Mouse (Mus musculus) T-helper 2 cell (primary cell): ENCODE results near the gene Sp1.

Experiments used
- in situ Hi-C: fragments of 300-600 bp; cut with MboI, MseI; formaldehyde crosslinking; loops from one replicate; pipeline ENCODE4 v1.15.1; 2025; ENCODE audit warnings: high pct_unique_total_duplicates

Gene Sp1

DNA sequence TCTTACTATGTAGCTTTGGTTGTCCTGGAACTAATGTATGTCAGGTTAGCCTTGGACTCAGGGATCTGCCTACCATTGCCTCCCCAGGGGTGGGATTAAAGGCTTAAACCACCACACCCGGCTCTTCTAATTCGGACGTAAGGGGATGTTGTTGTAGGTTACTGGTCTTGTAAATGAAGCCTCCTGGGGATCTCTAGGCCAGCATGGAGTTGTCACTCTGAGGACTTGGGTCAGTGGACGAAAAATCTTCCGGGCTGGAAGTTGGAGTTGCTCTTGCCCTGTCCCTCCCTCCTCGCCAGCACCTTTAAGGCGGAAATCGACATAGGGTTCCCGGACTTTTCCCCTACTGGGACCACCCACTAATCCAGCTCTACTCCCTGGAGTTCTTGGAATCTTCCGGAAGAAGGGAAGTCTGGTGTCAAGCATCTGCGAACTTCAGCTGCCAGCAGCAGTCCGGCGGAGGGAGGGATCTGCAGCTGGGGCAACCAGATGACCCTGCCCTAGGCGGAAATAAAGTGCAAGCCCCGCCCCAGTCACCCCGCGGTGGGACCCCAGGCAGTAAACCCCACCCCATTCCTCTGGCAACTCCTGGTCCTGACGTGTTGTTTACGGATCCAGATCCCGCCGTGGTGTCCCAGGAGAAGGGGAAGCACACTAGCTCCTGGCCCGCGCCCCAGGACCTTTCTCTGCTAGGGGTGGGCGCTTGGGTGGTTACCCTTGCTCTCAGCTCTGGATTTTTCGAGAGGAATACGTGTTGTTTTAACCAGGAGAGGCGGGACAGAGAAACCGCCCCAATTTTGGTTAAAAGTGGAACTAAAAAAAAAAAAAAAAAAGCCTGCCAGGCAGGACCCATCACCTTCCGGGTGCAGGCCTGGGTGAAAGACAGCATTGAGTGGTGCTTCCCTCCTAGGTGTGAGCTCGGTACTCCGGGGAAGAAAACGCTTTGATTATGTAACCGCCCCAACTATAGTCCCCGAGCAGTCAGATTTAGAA is 6.4 kb upstream of the Sp1 start:
- in situ Hi-C loops, result no loop called here

DNA sequence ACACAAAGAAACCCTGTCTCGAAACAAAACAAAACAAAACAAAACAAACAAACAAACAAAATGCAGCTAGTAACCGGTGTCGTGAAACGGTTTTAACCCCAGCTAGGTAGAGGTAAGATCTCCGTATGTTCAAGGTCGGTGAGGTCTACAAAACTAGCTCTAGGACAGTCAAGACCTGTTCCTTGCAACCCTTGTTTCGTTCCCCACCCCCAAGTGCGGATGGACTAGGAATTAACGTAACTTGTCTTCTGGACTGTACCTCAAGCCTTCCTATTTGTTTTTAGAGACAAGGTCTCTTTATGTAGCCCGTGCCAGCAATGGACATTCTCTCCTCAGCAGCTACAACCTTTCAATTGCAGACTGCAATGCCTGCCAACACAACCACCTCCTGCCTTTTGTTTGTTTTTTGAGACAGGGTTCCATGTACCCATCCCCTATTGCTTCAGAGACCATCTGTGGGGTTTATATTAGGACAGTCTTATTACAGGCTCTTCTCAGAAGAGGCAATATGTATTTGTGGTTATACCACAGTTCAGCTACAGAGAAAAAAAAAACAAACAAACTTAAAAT is 5.4 kb upstream of the Sp1 start:
- in situ Hi-C loops, result no loop called here

DNA sequence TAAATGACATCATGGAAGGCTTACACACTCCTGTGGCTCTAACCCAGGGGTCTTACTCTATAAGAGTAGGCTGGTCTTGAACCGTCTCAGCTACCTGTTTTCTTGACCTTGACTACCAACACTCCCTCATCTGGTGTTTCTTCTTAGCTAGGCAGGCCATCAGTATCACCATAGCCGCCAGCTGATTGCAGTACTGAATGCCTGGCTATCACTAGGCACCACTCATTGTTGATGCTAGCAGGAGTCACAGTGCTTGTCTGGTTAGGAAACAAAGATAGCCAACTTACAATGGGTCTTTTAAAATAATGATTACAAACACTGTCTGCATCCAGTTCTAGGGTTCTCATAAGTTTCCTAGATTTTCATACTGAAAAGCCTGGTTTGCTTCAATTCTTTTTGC is 4.7 kb upstream of the Sp1 start:
- in situ Hi-C loops, result no loop called here

DNA sequence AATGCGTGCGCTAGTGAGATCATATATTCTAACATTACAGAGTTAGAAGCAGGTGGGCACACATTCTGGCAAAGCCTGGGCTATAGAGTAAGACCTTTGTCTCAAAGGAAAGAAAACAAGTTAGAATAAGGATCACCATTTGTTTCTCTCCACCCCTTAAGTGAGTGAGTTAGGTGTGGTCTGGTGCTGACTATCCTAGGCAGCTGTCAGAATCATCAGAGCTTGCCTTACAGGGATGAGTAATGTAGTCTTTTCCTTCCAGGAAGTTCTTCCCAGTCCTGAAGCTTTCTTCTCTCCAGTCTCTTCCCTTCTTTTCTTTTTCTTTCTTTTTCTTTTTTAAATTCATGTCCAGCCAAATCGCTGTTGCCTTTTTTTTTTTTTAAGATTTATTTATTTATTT is 3.7 kb upstream of the Sp1 start:
- in situ Hi-C loops, result no loop called here

DNA sequence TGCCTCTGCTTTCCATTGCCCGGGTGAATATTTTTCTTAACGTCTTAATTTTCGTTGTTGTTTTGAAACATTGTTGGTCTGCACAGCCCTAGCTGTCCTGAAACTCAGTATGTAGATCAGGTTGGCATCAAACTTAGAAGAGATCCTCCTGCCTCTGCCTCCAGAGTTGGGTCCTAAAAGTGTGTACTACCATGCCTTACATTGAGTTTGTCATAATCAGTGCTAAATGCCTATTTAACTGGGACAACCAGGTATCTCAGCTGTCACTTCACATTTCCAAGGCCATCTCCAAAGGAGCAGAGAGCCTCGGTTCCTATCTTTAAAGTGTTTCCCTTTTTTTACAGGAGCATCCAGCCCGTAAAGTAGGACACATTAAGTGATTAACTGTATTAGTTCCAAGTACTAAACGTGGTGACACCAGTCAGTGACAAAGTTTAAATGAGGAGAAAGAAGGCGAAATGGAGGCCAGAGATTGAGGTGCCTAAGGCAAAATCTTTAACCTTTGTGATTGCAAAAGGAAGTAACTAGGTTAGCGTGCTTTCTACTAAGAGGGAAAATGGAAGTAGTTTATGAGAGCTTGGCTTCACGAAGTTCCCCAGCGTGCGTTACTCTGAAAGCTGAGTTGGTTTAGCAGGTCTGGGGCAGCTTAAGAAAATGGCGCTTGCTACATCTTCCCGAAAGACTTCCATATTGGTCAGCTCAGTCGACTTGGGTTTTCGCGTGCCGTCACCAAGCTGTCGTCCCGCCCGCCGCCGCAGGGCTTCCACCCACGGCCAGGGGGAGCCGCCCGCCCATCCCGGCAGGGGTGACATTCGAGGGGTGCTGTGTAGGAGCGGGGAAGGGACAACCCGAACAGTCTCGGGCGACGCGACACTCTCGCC is 1.1 kb upstream of the Sp1 start:
- in situ Hi-C loops, result no loop called here

DNA sequence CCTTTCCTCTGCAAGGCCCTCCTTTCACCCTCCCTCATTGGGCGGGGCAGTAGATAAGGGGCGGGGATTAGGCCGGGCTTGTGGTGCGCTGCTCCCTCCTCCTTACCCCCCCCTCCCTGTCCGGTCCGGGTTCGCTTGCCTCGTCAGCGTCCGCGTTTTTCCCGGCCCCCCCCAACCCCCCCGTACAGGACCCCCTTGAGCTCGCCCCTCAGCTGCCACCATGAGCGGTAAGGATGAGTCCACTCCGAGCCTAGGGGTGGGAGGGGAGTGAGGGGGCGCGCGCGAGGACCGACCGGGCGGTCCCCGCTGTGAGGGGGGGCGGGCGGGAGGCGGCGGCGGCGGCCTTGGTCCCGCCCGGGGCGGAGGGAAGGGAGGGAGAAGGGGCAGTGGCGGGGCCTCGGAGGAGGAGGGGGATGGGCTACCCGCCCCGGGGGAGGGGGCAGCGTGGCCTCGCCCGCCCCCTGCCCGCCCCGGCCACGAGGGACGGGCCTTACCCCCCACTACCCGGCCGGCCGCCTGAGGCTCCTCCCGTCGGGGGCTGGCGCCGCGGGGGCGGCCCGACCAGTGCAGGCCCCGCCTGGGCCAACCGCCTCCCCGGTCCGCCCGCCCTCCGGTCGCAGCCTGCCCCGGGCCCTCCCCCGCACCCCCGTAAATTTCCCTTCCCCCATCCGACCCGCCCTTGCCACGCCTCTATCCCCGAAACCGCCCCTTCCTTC is 411 bp downstream of the Sp1 start:
- in situ Hi-C loops, result no loop called here

DNA sequence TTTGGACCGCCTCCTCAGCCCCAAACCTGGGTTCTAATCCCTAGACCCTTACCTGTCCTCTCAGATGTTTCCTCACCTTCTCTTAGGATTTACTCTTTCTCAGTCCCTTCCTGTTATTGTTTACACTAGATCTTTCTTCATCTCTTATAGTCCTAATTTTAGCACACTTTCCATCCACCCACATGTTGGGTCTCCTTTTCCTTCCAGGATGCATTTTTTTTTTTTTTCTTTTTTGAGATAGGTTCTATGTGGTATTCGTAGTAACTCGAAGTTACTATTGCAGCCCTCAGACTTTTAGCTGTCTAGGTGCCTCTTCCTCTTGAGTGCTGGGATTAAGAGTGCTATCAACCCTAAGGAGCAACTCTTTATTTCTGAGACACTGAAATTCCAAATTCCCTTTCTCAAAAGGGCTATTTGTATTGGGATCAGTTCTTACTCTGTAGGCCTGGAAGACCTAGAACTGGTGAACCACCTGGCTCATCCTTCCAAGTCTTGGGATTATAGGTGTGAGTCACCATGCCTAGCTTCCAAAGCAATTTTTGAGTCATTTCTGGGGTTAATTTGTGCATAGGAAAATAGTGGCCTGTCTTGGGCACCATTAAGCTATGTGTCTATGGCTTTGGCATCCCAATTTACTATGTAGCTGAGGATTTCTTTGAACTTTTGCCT is 1.1 kb downstream of the Sp1 start:
- in situ Hi-C loops, result no loop called here

DNA sequence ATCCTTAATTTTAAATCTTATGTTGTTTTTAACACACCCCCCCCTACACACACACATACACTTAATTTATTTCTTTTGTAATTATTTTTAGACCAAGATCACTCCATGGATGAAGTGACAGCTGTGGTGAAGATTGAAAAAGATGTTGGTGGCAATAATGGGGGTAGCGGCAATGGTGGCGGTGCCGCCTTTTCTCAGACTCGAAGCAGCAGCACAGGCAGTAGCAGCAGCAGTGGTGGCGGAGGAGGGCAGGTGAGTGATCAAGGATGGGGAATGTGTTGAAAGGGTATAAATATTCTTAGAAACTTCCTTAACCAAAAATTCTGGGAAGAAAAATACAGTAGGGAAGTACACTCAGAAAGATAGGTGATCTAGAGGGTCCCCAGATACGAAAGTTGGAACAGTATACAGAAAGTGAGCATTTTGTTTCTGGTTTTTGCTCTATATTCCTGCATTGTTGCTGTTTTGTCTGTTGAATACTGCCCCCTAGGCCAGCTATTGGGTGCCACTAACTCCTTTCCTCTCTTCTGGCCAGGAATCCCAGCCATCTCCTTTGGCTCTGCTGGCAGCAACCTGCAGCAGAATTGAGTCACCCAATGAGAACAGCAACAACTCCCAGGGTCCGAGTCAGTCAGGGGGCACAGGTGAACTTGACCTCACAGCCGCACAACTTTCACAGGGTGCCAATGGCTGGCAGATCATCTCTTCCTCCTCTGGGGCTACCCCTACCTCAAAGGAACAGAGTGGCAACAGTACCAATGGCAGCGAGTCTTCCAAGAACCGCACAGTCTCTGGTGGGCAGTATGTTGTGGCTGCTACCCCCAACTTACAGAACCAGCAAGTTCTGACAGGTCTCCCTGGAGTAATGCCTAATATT is 2.0 kb downstream of the Sp1 start:
- in situ Hi-C loops, result no loop called here

DNA sequence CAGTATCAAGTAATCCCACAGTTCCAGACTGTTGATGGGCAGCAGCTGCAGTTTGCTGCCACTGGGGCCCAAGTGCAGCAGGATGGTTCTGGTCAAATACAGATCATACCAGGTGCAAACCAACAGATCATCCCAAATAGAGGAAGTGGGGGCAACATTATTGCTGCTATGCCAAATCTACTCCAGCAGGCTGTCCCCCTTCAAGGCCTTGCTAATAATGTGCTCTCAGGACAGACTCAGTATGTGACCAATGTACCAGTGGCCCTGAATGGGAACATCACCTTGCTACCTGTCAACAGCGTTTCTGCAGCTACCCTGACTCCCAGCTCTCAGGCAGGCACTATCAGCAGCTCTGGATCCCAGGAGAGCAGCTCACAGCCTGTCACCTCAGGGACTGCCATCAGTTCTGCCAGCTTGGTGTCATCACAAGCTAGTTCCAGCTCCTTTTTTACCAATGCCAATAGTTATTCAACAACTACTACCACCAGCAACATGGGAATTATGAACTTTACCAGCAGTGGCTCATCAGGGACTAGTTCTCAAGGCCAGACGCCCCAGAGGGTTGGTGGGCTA is 2.7 kb downstream of the Sp1 start:
- in situ Hi-C loops, result no loop called here

DNA sequence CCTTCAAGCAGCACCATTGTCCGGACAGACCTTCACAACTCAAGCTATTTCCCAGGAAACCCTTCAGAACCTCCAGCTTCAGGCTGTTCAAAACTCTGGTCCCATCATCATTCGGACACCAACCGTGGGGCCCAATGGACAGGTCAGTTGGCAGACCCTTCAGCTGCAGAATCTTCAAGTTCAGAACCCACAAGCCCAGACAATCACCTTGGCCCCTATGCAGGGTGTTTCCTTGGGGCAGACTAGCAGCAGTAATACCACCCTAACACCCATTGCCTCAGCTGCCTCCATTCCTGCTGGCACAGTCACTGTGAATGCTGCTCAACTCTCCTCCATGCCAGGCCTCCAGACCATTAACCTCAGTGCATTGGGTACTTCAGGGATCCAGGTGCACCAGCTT is 3.3 kb downstream of the Sp1 start:
- in situ Hi-C loops, result no loop called here

DNA sequence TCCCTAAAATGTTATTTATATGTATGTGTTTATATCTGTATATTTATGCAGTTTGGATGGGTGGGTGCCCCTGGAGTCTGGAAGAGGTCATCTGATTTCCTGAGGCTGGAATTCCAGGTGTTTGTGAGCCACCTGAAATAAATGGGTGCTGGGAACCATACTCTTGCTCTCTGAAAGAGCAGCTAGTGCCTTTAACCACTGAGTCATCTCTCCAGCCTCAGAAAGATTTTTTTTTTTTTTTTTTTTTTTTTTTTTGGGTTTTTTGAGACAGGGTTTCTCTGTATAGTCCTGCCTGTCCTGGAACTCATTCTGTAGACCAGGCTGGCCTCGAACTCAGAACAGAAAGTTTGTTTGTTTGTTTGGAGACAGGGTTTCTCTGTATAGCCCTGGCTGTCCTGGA is 5.1 kb downstream of the Sp1 start:
- in situ Hi-C loops, result no loop called here

DNA sequence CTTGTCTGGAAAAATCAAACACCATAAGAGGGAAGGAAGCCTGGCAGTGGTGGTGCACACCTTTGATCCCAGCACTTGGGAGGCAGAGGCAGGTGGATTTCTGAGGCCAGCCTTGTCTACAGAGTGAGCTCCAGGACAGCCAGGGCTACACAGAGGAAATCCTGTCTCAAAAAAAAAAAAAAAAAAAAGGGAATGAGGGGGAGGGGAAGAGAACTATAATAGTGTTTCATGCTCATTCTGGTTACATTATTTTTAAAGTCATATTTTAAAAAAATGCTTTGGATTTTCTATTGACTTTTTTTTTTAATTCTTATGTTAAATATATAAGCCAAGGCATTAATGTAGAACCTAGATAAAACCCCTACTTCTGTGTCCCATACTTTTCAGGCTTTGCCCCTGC is 7.7 kb downstream of the Sp1 start:
- in situ Hi-C loops, result no loop called here

DNA sequence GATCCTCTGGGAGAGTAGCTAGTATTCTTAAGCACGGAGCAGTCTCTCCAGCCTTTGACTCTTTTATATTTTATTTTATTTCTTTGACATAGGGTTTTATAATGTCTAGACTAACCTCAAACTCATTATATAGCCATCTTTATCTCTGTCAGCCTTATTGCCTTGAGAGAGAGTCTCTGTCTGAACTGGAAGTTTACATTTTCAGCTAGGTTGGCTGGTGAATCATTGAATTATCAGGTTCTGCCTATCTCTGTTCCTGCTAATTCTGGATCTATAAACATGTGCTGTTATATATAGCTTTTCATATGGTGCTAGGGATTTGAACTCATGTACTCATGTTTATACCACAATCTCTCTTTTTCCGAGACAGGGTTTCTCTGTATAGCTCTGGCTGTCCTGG is 11.6 kb downstream of the Sp1 start:
- in situ Hi-C loops, result no loop called here

DNA sequence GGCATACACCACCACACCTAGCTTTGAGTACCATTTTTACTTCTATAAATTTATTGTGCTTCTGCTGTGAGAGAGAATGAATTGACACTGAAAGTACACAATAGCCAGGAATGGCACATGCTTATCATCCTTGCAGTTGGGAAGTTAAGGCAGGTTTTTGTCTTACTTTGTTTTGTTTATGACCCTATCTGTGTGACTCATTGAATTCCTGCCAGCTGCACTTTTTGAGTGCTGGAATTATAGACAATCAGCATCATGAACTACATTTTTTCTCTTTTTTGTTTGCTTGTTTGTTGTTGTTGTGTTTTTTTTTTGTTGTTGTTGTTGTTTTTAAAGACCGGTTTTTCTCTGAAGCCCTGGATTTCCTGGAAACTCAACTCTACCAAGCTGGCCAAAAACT is 15.0 kb downstream of the Sp1 start:
- in situ Hi-C loops, result loop anchor here (10.0 kb wide), 1 partner anchor 64 kb away; no protein-coding TSS in a partner anchor

DNA sequence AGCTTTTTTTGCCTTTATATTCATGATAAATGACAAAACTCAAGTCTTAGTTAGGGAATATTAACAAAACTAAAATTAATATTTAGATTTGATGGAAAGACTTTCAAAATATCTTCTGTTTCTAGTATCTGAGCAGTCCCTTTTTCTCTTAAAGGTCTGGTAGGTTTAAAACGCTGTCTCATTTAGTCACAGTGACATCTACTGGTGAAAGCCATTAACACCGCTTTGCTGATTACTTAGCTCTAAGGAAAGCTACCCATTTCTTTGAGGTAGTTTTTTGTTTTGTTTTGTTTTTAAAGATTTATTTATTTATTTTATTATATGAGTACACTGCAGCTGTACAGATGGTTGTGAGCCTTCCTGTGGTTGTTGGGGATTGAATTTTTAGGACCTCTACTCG is 15.5 kb downstream of the Sp1 start:
- in situ Hi-C loops, result loop anchor here (10.0 kb wide), 1 partner anchor 63 kb away; no protein-coding TSS in a partner anchor

DNA sequence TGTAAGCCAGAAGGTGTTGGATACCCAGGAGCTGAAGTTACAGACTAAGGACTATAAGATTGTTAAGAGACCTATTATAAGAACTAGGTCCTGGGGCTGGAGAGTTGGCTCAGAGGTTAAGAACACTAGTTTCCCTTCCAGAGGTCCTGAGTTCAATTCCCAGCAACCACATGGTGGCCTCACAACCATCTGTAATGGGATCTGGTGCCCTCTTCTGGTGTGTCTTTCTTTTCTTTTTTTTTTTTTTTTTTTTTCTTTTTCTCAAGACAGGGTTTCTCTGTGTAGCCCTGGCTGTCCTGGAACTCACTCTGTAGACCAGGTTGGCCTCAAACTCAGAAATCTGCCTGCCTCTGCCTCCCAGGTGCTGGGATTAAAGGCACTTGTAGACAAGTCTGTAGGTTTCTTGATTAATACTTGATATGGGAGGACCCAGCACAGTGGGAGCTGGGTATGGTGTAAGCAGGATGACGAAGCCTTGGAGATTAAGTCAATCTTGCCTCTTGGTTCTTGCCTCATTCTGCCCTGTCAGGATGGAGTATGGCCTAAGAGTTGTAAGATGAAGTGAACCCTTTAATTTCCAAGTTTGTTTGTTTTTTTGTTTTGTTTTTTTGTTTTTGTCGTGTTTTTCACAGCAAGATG is 17.8 kb downstream of the Sp1 start:
- in situ Hi-C loops, result loop anchor here (10.0 kb wide), 1 partner anchor 61 kb away; no protein-coding TSS in a partner anchor

DNA sequence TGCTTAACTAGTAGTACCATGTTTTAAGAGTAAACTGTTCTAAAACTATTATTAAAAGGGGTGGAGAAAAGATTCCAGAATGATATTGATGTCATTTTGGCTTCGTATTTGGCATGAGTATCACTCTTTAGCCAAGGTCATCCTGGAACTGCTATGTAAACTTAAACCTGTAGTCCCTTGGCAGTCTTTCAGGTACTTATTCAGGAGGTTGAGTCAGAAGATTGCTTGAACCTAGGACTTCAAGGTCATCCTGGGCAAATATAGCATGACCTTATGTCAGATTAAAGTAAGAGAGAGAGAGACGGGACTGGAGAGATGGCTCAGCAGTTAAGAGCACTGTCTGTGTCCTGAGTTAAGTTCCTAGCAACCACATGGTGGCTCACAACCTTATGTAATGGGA is 18.7 kb downstream of the Sp1 start:
- in situ Hi-C loops, result loop anchor here (10.0 kb wide), 1 partner anchor 60 kb away; no protein-coding TSS in a partner anchor

DNA sequence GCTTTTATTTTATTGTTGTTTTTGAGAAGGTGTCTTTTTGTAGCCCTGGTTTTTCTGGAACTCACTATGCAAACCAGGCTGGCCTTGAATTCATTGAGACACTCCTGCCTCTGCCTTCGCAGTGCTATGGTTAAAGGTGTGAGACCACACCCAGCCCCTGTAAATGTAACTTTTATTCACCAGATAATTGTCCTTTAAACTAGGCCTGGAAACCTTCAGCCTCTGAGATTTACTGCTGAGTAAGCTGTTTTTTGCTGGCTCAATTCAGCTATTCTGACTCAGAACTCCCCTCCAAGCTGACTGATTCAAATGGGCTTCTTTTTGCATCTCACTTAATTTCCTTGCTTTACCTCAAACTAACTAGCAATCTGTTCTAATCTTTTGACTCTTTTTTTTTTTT is 21.0 kb downstream of the Sp1 start:
- in situ Hi-C loops, result loop anchor here (10.0 kb wide), 1 partner anchor 58 kb away; no protein-coding TSS in a partner anchor

DNA sequence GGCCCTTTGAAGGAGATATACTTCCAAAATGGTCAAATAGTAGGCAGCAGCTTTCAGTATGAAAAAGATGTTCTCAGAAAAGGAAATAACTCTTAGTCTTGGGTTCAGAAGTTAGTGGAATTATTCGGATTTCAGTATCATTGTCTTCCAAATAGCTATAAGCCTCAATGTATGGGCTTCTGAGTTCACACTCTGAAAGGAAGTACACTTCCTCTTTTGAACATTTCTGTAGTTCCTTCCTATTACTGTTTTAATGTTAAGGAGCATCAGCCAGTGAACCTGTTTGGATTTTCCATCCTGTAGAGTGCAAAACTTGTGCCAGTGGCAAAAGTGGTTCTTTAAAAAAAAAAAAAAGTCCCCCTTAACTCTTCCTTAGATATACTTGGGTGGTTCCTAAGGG is 26.1 kb downstream of the Sp1 start:
- in situ Hi-C loops, result no loop called here
